Mouse (Mus musculus) liver, adult 2 months (tissue): ENCODE results near the gene Gm7579.

Experiments
- CTCF ChIP-seq: fragments of 200-500 bp; IDR thresholded peaks from 2 replicates; pipeline ENCODE4 v1.5.1; 2011; ENCODE audit warnings: low read depth, low read length, control low read depth
- POLR2A ChIP-seq: fragments of 200-500 bp; IDR thresholded peaks from 2 replicates; pipeline ENCODE4 v1.6.1; 2011; ENCODE audit warnings: low read length, control low read depth; ENCODE audit not compliant: insufficient read depth; ENCODE audit errors: extremely low read depth

DNA sequence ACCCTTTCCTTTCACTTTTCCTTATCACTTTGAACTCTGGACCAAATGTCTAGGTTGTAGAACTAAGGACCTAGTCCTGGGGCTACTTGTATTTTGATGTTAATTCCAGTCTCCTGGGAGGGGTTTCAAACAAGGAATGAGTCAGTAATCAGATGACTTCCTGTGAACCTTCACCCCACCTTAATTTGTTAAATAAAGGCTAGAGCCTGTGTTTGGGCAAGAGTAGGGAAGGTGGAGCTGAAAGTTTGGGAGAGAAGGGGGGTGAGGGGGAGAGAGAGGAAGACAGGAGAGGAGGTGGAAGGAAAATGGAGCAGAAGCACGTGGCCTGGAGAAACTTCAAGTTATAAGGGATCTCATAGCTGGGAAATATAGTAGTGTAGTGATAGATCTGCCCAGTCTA, 19.9 kb downstream of the Gm7579 start:
- TF ChIP-seq CTCF: no peak
- TF ChIP-seq POLR2A: no peak
